8 mouse cellular contexts compared by ENCODE assay signal in genomic region chr6:31563235-31564181, GRCm38 (mm10). TPM values are rescaled to one million over a fixed set of nuclear protein-coding genes. Genes with fewer than 3 reads are reported as not detected.
DNase-seq lines count a peak whose midpoint lies in the region; ATAC-seq lines count a peak whose summit lies in the region.

Gene Podxl (minus strand): TSS chr6:31563981.

- peak within 1 kb of the TSS; percentile 1; the same call in 1 of the 2 replicates for H3K27ac ChIP-seq in hindbrain, embryonic 16.5 days (ENCODE audit: low read depth, low read length)

- under 1% methylated on average over 51 of the region's 91 CpGs for WGBS in hindbrain, embryonic 16.5 days

- H3K4me2 ChIP-seq in hindbrain, embryonic 16.5 days (ENCODE audit: low read length) = peak within 1 kb of the TSS; percentile 98

- no peaks in the 10 kb centered on the region for H3K9me3 ChIP-seq in hindbrain, embryonic 16.5 days (ENCODE audit: control insufficient read depth, low read length)
- H3K9me3 ChIP-seq in megakaryocyte, embryonic 14.5 days = no peaks in the 10 kb centered on the region

- peak within 1 kb of the TSS; percentile 72 for H3K9ac ChIP-seq in hindbrain, embryonic 16.5 days (ENCODE audit: low read depth, low read length)

- DNase-seq in Muller cell, postnatal 12 days (ENCODE audit: inconsistent ontology term) = peak; percentile 86
- peak; percentile 75 to 85 for DNase-seq in cerebellum, postnatal 10 days
- DNase-seq in gastrocnemius, postnatal 10 days = peak; percentile 69
- peak in 1 of 2 experiments; percentile 94 for DNase-seq in left cerebral cortex, postnatal 10 days (ENCODE audit: extremely low spot score in 1 of 2, low spot score in 2 of 2)
- DNase-seq in right cerebral cortex, postnatal 10 days (ENCODE audit: low spot score in 2 of 2) = peak; percentile 61 to 67
- peak; percentile 22 for DNase-seq in urinary bladder, postnatal 10 days (ENCODE audit: low spot score)

- peak; percentile 89 for ATAC-seq in hindbrain, embryonic 16.5 days

- intact Hi-C loops in left cerebral cortex, postnatal 10 days (cut with DNase I) = no loop called here

- H3K36me3 ChIP-seq in hindbrain, embryonic 16.5 days (ENCODE audit: control insufficient read depth, insufficient read depth, low read length) = no peaks in the 10 kb centered on the region
- H3K36me3 ChIP-seq in megakaryocyte, embryonic 14.5 days (replicated peaks; ENCODE audit: low read length) = peaks cover 15% of the 10 kb centered on the region

- no peaks in the 10 kb centered on the region for H3K27me3 ChIP-seq in hindbrain, embryonic 16.5 days (replicated peaks; ENCODE audit: control insufficient read depth, insufficient read depth, low read length)
- H3K27me3 ChIP-seq in megakaryocyte, embryonic 14.5 days (replicated peaks) = no peaks in the 10 kb centered on the region

- H3K4me1 ChIP-seq in hindbrain, embryonic 16.5 days (ENCODE audit: control insufficient read depth, insufficient read depth, low read depth, low read length) = peaks cover 38% of the 10 kb centered on the region
- H3K4me1 ChIP-seq in megakaryocyte, embryonic 14.5 days = peaks cover 86% of the 10 kb centered on the region

- H3K4me3 ChIP-seq in hindbrain, embryonic 16.5 days (ENCODE audit: low read length) = peak within 1 kb of the TSS; percentile 87
- peak within 1 kb of the TSS; percentile 98 for H3K4me3 ChIP-seq in megakaryocyte, embryonic 14.5 days (replicated peaks)

RNA-seq across cellular contexts. Expression of gene Podxl, which starts in this region (rescaled TPM):
- 10 to 100 TPM; 24.2 to 28.3 TPM for total RNA-seq in gastrocnemius, postnatal 10 days (2021)
- polyA plus RNA-seq in hindbrain, embryonic 16.5 days (2015; fragmentation: Nextera tagmentation; extraction: Ambion mirVana) = 8.3 and 11.3 TPM in 2 replicates
- 10 to 100 TPM; 13.3 to 15.7 TPM for total RNA-seq in left cerebral cortex, postnatal 10 days (2021)
- polyA plus RNA-seq in megakaryocyte, embryonic 14.5 days (2012; ENCODE audit: insufficient read depth, low replicate concordance) = 27.7 and 50.7 TPM in 2 replicates
